Mouse (Mus musculus) lung, embryonic 16.5 days (tissue): ENCODE data around the gene Jpt2. TPM values are rescaled to one million over a fixed set of nuclear protein-coding genes. Genes with fewer than 3 reads are reported as not detected.

Experiments
- ATAC-seq: fragments of 200-750 bp; cut with Nextera tagmentation; 2 replicates; pipeline ENCODE4 v1.8.0; 2017; ENCODE audit warnings: low read depth, mild to moderate bottlenecking, moderate library complexity
- H3K27ac ChIP-seq: fragments of 300-500 bp; sonication (generic); 2 replicates; pipeline ENCODE4 v1.5.1; 2014; ENCODE audit warnings: mild to moderate bottlenecking, control low read depth, low read length
- H3K27me3 ChIP-seq: fragments of 300-500 bp; sonication (generic); 2 replicates; pipeline ENCODE4 v1.6.1; 2014; ENCODE audit warnings: low read depth, low read length, mixed read lengths; ENCODE audit not compliant: control insufficient read depth, insufficient read depth
- H3K36me3 ChIP-seq: fragments of 300-500 bp; sonication (generic); 2 replicates; pipeline ENCODE4 v1.6.1; 2014; ENCODE audit warnings: low read length; ENCODE audit not compliant: control insufficient read depth, insufficient read depth
- H3K4me1 ChIP-seq: fragments of 300-500 bp; sonication (generic); replicated peaks from 2 replicates; pipeline ENCODE4 v1.6.1; 2014; ENCODE audit warnings: low read length, mixed read lengths; ENCODE audit not compliant: control insufficient read depth, insufficient read depth
- H3K4me2 ChIP-seq: fragments of 300-500 bp; sonication (generic); 2 replicates; pipeline ENCODE4 v1.6.1; 2014; ENCODE audit warnings: low read depth, low read length, control low read depth
- H3K4me3 ChIP-seq: fragments of 300-500 bp; sonication (generic); 2 replicates; pipeline ENCODE4 v1.5.1; 2014; ENCODE audit warnings: mild to moderate bottlenecking, low read length, control low read depth
- H3K9ac ChIP-seq: fragments of 300-500 bp; sonication (generic); 2 replicates; pipeline ENCODE4 v1.6.1; 2014; ENCODE audit warnings: low read length, control low read depth
- H3K9me3 ChIP-seq: fragments of 300-500 bp; sonication (generic); 2 replicates; pipeline ENCODE4 v1.6.1; 2016; ENCODE audit warnings: low read length; ENCODE audit not compliant: control insufficient read depth
- WGBS: fragments of 180-500 bp; shearing (Covaris S2); extraction: QIAGEN DNeasy Blood & Tissue Kit; methylation state at CpG from one replicate; pipeline ENCODE4 v1.1.7; 2014; 5-methylcytosine and 5-hydroxymethylcytosine counted together
- polyA plus RNA-seq: library from polyadenylated mRNA; unstranded; fragments of >200 nt; fragmentation: Nextera tagmentation; extraction: Ambion mirVana; gene quantifications from 2 replicates; pipeline ENCODE4 v1.2.1, GENCODE M21; 2015

Jpt2 gene
- polyA plus RNA-seq, 1 experiment from 2014 or later, result 148 TPM

- H3K9ac ChIP-seq, result no peak overlapping the region
- H3K27me3 ChIP-seq, result no peaks in the 10 kb centered on the region
- H3K9me3 ChIP-seq, result no peaks in the 10 kb centered on the region
- H3K27ac ChIP-seq, result no peak overlapping the region
- H3K4me1 ChIP-seq, result peaks cover 16% of the 10 kb centered on the region
- no peak overlapping the region for H3K4me3 ChIP-seq
- WGBS, result 85% methylated on average over 4 of the region's 4 CpGs
- no peak for ATAC-seq
- H3K36me3 ChIP-seq, result peaks cover 3% of the 10 kb centered on the region
- H3K4me2 ChIP-seq, result no peak overlapping the region
Measured at GRCm38 (mm10) chr17:24932431-24932830, 28.1 kb downstream of the Jpt2 start.

GRCm38 (mm10) chr17:24929506-24929905, 31.0 kb downstream of the Jpt2 start:
- Histone ChIP-seq H3K27me3 (no peaks in the 10 kb centered on the region), H3K9me3 (no peaks in the 10 kb centered on the region), H3K27ac (no peak overlapping the region), H3K4me2 (no peak overlapping the region), H3K4me1 (peaks cover 2% of the 10 kb centered on the region), H3K4me3 (no peak overlapping the region), H3K36me3 (peaks cover 9% of the 10 kb centered on the region), H3K9ac (no peak overlapping the region)
- no peak for ATAC-seq
- 80% methylated on average over 1 of the region's 1 CpGs for WGBS

- Histone ChIP-seq H3K9me3 (no peaks in the 10 kb centered on the region), H3K4me2 (no peak overlapping the region), H3K9ac (no peak overlapping the region), H3K4me1 (no peaks in the 10 kb centered on the region), H3K4me3 (no peak overlapping the region), H3K36me3 (peaks cover 48% of the 10 kb centered on the region), H3K27ac (no peak overlapping the region), H3K27me3 (no peaks in the 10 kb centered on the region)
- ATAC-seq, result no peak
- WGBS, result 90% methylated on average over 1 of the region's 1 CpGs
Measured at GRCm38 (mm10) chr17:24923246-24923645, 37.2 kb downstream of the Jpt2 start.

GRCm38 (mm10) chr17:24913984-24914383, 46.5 kb downstream of the Jpt2 start:
- Histone ChIP-seq H3K9ac (no peak overlapping the region), H3K4me2 (no peak overlapping the region), H3K4me1 (no peaks in the 10 kb centered on the region), H3K9me3 (no peaks in the 10 kb centered on the region), H3K4me3 (no peak overlapping the region), H3K27me3 (no peaks in the 10 kb centered on the region), H3K36me3 (peaks cover 58% of the 10 kb centered on the region), H3K27ac (no peak overlapping the region)
- ATAC-seq, result no peak

GRCm38 (mm10) chr17:24907591-24907990, 52.9 kb downstream of the Jpt2 start:
- ATAC-seq, result no peak
- Histone ChIP-seq H3K4me2 (no peak overlapping the region), H3K4me3 (no peak overlapping the region), H3K27me3 (no peaks in the 10 kb centered on the region), H3K36me3 (peaks cover 39% of the 10 kb centered on the region), H3K9me3 (no peaks in the 10 kb centered on the region), H3K27ac (no peak overlapping the region), H3K4me1 (no peaks in the 10 kb centered on the region), H3K9ac (no peak overlapping the region)
- WGBS, result 94% methylated on average over 2 of the region's 2 CpGs

- no peaks in the 10 kb centered on the region for H3K27me3 ChIP-seq
- H3K9ac ChIP-seq, result no peak overlapping the region
- H3K27ac ChIP-seq, result no peak overlapping the region
- 82% methylated on average over 9 of the region's 9 CpGs for WGBS
- no peak for ATAC-seq
- H3K4me3 ChIP-seq, result no peak overlapping the region
- H3K9me3 ChIP-seq, result no peaks in the 10 kb centered on the region
- no peak overlapping the region for H3K4me2 ChIP-seq
- no peaks in the 10 kb centered on the region for H3K4me1 ChIP-seq
- peaks cover 59% of the 10 kb centered on the region for H3K36me3 ChIP-seq
Measured at GRCm38 (mm10) chr17:24903767-24904166, 56.7 kb downstream of the Jpt2 start.

GRCm38 (mm10) chr17:24902671-24903474, 57.6 kb downstream of the Jpt2 start:
- H3K27ac ChIP-seq, result no peak overlapping the region
- ATAC-seq, result no peak

GRCm38 (mm10) chr17:24902124-24902523, 58.4 kb downstream of the Jpt2 start:
- WGBS, result 87% methylated on average over 5 of the region's 5 CpGs
- no peak overlapping the region for H3K4me3 ChIP-seq

More at GRCm38 (mm10) chr17:24902671-24903474, 57.6 kb downstream of the Jpt2 start:
- H3K4me2 ChIP-seq, result no peak overlapping the region
- no peaks in the 10 kb centered on the region for H3K4me1 ChIP-seq
- H3K9me3 ChIP-seq, result no peaks in the 10 kb centered on the region
- H3K36me3 ChIP-seq, result peaks cover 56% of the 10 kb centered on the region
- no peak overlapping the region for H3K9ac ChIP-seq
- whole genome bisulfite sequencing, result 66% methylated on average over 9 of the region's 9 CpGs
- H3K27me3 ChIP-seq, result no peaks in the 10 kb centered on the region
- H3K4me3 ChIP-seq, result no peak overlapping the region

GRCm38 (mm10) chr17:24900014-24900413, 60.5 kb downstream of the Jpt2 start:
- Histone ChIP-seq H3K36me3 (peaks cover 43% of the 10 kb centered on the region), H3K4me1 (peaks cover 15% of the 10 kb centered on the region), H3K27ac (no peak overlapping the region), H3K9ac (no peak overlapping the region), H3K4me3 (no peak overlapping the region), H3K4me2 (no peak overlapping the region), H3K9me3 (no peaks in the 10 kb centered on the region), H3K27me3 (no peaks in the 10 kb centered on the region)
- WGBS, result 92% methylated on average over 6 of the region's 6 CpGs
- ATAC-seq, result no peak

More at GRCm38 (mm10) chr17:24902124-24902523, 58.4 kb downstream of the Jpt2 start:
- no peak overlapping the region for H3K4me2 ChIP-seq
- H3K9ac ChIP-seq, result no peak overlapping the region
- no peaks in the 10 kb centered on the region for H3K9me3 ChIP-seq
- H3K36me3 ChIP-seq, result peaks cover 52% of the 10 kb centered on the region
- peaks cover 5% of the 10 kb centered on the region for H3K4me1 ChIP-seq
- no peaks in the 10 kb centered on the region for H3K27me3 ChIP-seq
- no peak overlapping the region for H3K27ac ChIP-seq
- ATAC-seq, result no peak
